Mouse (Mus musculus) heart, adult 2 months (tissue): Measurements from ENCODE around the gene Pnp2. TPM values are rescaled to one million over a fixed set of nuclear protein-coding genes. Genes with fewer than 3 reads are reported as not detected.
"Not testable (repeated sequence)": the region's sequence is repeated elsewhere in the genome, so short reads cannot be mapped to it uniquely, and the experiment has no call there.

Experiments used
- DNase-seq, 2 experiments: peaks; one replicate each; pipeline ENCODE4 v3.0.0; 2021
- H3K27ac ChIP-seq: fragments of 200-600 bp; 2 replicates; pipeline ENCODE4 v1.8.1; 2022
- H3K27me3 ChIP-seq: fragments of 200-500 bp; 2 replicates; pipeline ENCODE4 v1.6.1; 2012; ENCODE audit warnings: mild to moderate bottlenecking, low read length, inconsistent platforms, mixed read lengths; ENCODE audit not compliant: control insufficient read depth, insufficient read depth
- H3K36me3 ChIP-seq: fragments of 200-500 bp; 2 replicates; pipeline ENCODE4 v1.6.1; 2012; ENCODE audit warnings: low read length, inconsistent platforms; ENCODE audit not compliant: control insufficient read depth, insufficient read depth
- H3K4me1 ChIP-seq: fragments of 200-500 bp; 2 replicates; pipeline ENCODE4 v1.6.1; 2011; ENCODE audit warnings: low read length; ENCODE audit not compliant: control insufficient read depth, insufficient read depth
- H3K4me3 ChIP-seq: fragments of 200-600 bp; 2 replicates; pipeline ENCODE4 v1.8.1; 2022
- H3K79me2 ChIP-seq: fragments of 200-500 bp; replicated peaks from 2 replicates; pipeline ENCODE4 v1.6.1; 2012; ENCODE audit warnings: mild to moderate bottlenecking, inconsistent platforms, low read length, moderate library complexity, mixed read lengths; ENCODE audit not compliant: control insufficient read depth, insufficient read depth
- H3K9ac ChIP-seq: fragments of 200-500 bp; 2 replicates; pipeline ENCODE4 v1.6.1; 2012; ENCODE audit warnings: low read depth, mild to moderate bottlenecking, control low read depth, inconsistent platforms, low read length, mixed read lengths
- CTCF ChIP-seq: fragments of 200-600 bp; IDR thresholded peaks from 2 replicates; pipeline ENCODE4 v1.8.1; 2022; ENCODE audit warnings: antibody characterized with exemption, mild to moderate bottlenecking, moderate library complexity
- EP300 ChIP-seq: fragments of 200-500 bp; IDR thresholded peaks from 2 replicates; pipeline ENCODE4 v1.6.1; 2011; ENCODE audit warnings: low read depth, low read length, control low read depth; ENCODE audit not compliant: insufficient read depth
- POLR2A ChIP-seq: fragments of 200-500 bp; IDR thresholded peaks from 2 replicates; pipeline ENCODE4 v1.6.1; 2011; ENCODE audit warnings: mild to moderate bottlenecking, low read depth, low read length, control low read depth; ENCODE audit not compliant: insufficient read depth
- WGBS: fragments of 180-500 bp; shearing (Covaris S2); methylation state at CpG from one replicate; pipeline ENCODE4 v1.1.7; 2018; 5-methylcytosine and 5-hydroxymethylcytosine counted together
- intact Hi-C: fragments of 180-260 bp; cut with DNase I; formaldehyde crosslinking; loops from one replicate; pipeline ENCODE4 v1.15.1; 2025
- long read RNA-seq: library from polyadenylated mRNA; stranded (forward); transcript quantifications from one replicate; pipeline ENCODE4 v2.0.0, GENCODE M21; 2021
- polyA plus RNA-seq: library from polyadenylated mRNA; depleted of rRNA; stranded (reverse); fragments of >200 nt; gene quantifications from 2 replicates; pipeline ENCODE4 v1.2.3, GENCODE M21; 2012; rRNA removed
- total RNA-seq, 2 experiments: library from RNA; stranded (reverse); gene quantifications; 2 replicates each; pipeline ENCODE4 v1.2.3; 2021

The Pnp2 gene
- total RNA-seq, result under 1 TPM; 0.52 to 0.75 TPM
- 0.53 and 1.1 TPM in 2 replicates for polyA plus RNA-seq
- long read RNA-seq, result 0 reads

DNA sequence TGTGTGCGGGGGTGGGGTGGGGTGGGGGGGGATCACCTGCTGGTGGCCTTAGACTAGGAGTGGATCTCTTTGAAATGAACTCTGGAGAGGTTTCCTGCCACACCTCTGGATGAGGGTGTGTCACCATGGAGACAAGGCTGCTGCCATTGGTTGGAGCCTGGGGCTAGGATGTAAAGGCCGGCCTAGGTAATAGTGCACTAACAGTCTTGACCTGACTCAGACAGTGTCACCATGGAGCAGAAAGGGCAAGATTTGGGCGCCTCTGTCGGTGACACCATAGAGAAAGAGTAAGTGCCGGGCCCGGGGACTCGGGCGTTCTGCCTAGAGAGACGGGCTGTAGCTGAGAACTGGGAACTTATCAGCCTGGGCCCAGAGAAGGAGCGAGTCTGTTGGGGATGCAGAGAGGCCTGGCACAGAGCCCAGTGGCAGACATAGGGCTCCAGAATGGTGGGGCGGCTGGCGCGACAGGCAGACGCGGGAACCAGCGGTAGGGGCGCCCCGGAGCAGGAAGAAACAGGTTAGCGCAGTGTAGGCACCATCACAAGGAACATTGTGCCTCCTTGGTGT, at the start of gene Pnp2:
Pnp2 (plus strand) TSS at position 51 of the 567 bp plus-strand sequence.
- H3K9ac ChIP-seq, H3K27me3 ChIP-seq, H3K4me1 ChIP-seq, H3K36me3 ChIP-seq, H3K79me2 ChIP-seq: not testable (repeated sequence)
- Histone ChIP-seq H3K27ac (peak within 1 kb of the TSS; percentile 48), H3K4me3 (peak within 1 kb of the TSS; percentile 31; the same call in 1 of the 2 replicates)
- peak; percentile 72 to 74 for DNase-seq
- intact Hi-C loops, result loop anchor here (5.0 kb wide), 1 partner anchor 106 kb away; no protein-coding TSS in a partner anchor
- TF ChIP-seq CTCF, result peak; percentile 43
- 4% methylated on average over 19 of the region's 19 CpGs for WGBS

DNA sequence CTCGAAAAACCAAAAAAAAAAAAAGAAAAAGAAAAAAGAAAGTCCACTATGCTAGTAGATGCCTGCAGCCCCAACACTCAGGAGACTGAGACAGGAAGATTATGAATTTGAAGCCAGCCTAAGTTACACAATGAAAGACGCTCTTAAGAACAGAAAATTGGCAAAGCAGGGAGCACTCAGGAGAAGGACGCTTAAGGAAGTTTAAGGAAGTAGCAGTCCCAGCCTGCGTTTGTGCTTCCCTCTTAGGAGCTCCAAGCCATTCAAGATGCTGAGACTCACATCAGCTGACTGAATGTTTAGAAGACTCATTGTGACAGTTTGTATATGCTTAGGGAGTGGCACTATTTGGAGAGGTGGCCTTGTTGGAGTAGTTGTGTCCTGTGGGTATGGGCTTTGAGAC, 47.7 kb upstream of the Pnp2 start:
- no peak for DNase-seq
- H3K79me2 ChIP-seq, result no peaks in the 10 kb centered on the region
- intact Hi-C loops, result no loop called here
- no peak for TF ChIP-seq POLR2A
- no peak for TF ChIP-seq CTCF
- no peak for TF ChIP-seq EP300
- WGBS, result 66% methylated on average over 4 of the region's 4 CpGs
- H3K36me3 ChIP-seq, result no peaks in the 10 kb centered on the region
- no peak overlapping the region for H3K9ac ChIP-seq
- H3K4me3 ChIP-seq, result no peak overlapping the region
- H3K4me1 ChIP-seq, result no peaks in the 10 kb centered on the region
- H3K27me3 ChIP-seq, result no peaks in the 10 kb centered on the region
- H3K27ac ChIP-seq, result no peak overlapping the region

DNA sequence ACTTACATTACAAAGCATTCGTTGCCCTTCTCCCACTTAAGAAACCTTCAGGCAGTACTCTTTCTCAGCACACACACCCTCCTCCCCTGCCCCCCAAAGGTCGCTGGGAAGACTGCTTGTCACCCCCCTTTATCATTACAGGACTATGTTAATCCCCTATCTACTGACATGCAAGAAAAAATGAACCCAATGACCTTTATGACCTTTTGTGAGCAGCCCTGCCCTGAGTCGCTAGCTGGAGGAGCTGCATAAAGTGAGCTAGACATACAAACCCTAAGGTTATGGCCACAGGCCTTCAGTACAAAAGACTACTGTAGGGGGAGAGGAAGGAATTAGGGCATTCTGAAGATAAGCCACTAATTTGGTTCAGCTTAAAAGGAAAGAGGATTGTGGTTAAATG, 44.4 kb upstream of the Pnp2 start:
- Histone ChIP-seq H3K4me1 (no peaks in the 10 kb centered on the region), H3K79me2 (no peaks in the 10 kb centered on the region), H3K27ac (no peak overlapping the region), H3K27me3 (no peaks in the 10 kb centered on the region), H3K4me3 (no peak overlapping the region), H3K9ac (no peak overlapping the region), H3K36me3 (no peaks in the 10 kb centered on the region; the same call in 1 of the 2 replicates)
- DNase-seq, result no peak
- WGBS, result 60% methylated on average over 3 of the region's 3 CpGs
- intact Hi-C loops, result no loop called here
- no peak for TF ChIP-seq EP300
- no peak for TF ChIP-seq POLR2A
- TF ChIP-seq CTCF, result no peak

DNA sequence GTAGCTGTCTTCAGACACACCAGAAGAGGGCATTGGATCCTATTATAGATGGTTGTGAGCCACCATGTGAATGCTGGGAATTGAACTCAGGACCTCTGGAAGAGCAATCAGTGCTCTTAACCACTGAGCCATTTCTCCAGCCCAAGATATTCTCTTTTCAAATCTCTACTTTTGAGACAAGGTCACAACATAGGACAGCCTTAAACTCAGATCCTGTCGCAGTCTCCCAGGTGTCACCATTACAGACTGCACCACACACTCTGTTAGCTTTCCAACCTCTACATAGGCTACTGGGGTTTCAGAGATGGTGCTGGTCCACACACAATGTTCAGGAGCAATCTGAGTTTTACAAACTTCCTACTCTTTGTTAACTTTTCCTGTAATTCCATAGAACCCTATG, 32.4 kb upstream of the Pnp2 start:
- WGBS, result 53% methylated on average over 1 of the region's 1 CpGs
- H3K9ac ChIP-seq, DNase-seq, H3K79me2 ChIP-seq, H3K36me3 ChIP-seq, intact Hi-C loops, H3K27me3 ChIP-seq, H3K4me1 ChIP-seq: not testable (repeated sequence)
- Histone ChIP-seq H3K27ac (peak overlapping the region; percentile 95), H3K4me3 (peak overlapping the region; percentile 64)

DNA sequence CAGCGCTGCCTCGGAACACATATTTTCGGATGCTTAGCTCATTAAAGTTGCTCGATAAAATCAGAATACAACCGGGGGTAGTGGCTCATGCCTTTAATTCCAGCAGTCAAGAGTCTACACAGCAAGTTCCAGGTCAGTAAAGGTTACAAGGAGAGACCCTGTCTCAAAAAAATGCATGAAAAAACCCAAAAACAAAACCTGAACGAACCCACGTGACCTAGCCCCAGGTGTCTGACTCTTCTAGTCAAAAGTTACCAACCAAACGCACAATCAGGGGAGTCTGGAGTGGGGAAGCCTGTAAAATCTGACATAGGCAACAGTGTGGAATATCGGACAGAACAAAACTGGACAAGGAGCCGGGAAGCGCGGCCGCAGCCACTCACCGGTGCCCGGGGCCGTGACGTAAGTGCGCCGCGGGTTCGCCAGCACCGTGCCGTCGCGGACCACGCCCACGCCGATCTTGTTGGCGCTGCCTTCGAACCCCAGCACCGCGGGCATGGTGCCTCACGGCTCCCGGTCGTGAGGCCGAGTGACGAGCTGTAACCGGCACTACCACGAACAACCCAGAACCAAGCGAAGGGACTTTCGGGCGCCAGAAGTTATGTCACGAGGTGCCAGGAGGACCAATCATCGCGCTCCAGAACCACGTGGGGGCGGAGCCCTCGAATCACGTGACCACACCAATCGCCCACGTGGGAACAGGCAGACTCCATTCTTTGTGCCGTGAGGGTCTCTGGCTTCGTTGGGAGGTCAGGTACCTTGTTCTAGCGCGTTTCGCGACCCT, 31.3 kb upstream of the Pnp2 start, which contains the start of the genes Osgep and Apex1:
Osgep (minus strand) TSS at position 613 of the 784 bp plus-strand sequence.
Apex1 (plus strand) TSS at position 688 of the 784 bp plus-strand sequence.
- H3K9ac ChIP-seq, result peak within 1 kb of the TSS; percentile 88
- H3K36me3 ChIP-seq, result peaks cover 1% of the 10 kb centered on the region
- TF ChIP-seq POLR2A, result peak; percentile 79
- no peak for TF ChIP-seq CTCF
- no peak for TF ChIP-seq EP300
- H3K27ac ChIP-seq, result peak within 1 kb of the TSS; percentile 95
- intact Hi-C loops, result no loop called here
- DNase-seq, result peak; percentile 94 to 96
- no peaks in the 10 kb centered on the region for H3K79me2 ChIP-seq
- WGBS, result under 1% methylated on average over 57 of the region's 57 CpGs
- peaks cover 3% of the 10 kb centered on the region for H3K4me1 ChIP-seq
- peak within 1 kb of the TSS; percentile 64 for H3K4me3 ChIP-seq
- H3K27me3 ChIP-seq, result no peaks in the 10 kb centered on the region
